Mouse (Mus musculus): Measurements from ENCODE around the gene Nubp2.

DNA sequence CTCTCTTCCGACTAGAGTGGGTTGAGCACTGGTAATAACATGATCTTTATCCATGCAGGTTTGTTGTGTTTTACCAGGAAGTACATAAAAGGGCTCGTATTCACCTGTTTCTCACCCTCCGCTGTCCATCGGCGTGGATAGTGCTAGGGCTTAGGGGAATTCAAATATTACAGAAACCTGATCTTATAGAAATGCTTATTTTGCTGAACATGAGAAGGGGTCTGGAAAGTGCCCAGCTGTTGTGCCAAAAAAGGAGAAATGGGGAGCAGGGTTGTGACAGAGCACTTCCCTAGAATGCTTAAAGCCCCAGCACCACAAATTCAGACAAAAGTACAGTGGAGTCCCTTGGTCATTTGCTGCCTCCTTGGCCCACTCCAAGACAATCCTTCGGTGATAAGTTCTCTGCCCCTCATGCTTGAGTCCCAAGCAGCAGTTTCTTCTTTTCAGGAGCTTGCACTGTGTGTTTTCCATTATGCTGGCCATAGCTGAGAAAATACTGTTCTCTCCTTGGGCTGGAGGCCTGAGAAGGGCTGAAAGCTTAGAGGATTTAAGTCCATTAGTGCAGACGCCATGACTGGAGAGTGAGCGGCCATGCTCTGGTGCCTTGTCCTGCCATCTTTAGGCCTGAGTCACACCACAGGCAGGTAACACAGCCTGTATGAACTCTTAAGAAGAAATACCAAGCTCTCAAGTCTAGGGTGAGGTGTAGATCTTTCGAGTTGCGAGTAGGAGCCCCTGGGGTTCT, 34.6 kb downstream of the Nubp2 start:
- TF ChIP-seq CTCF (IDR thresholded peaks at IDR 0.05; ENCODE audit: borderline replicate concordance, control insufficient read depth, extremely low read depth, insufficient read depth, low read length, poor library complexity) (no peak), POLR2A (IDR thresholded peaks at IDR 0.05; ENCODE audit: control insufficient read depth, extremely low read depth, insufficient read depth, low read length, poor library complexity) (no peak)

Data from thymus, adult 2 months (tissue).